Mouse (Mus musculus): ENCODE data around the gene Gm49405. TPM values are rescaled to one million over a fixed set of nuclear protein-coding genes. Genes with fewer than 3 reads are reported as not detected.
A peak's percentile ranks its signal among the peaks of the same experiment; 100 is the strongest.
"Not testable (repeated sequence)": the region's sequence is repeated elsewhere in the genome, so short reads cannot be mapped to it uniquely, and the experiment has no call there.

Gene Gm49405
- polyA plus RNA-seq, 1 experiment from 2014 or later = 1.6 TPM

- Histone ChIP-seq H3K27ac (replicated peaks; ENCODE audit: low read depth, low read length) (no peak overlapping the region), H3K27me3 (replicated peaks; ENCODE audit: control insufficient read depth, insufficient read depth, low read length) (no peaks in the 10 kb centered on the region), H3K4me1 (ENCODE audit: control insufficient read depth, insufficient read depth, low read length) (no peaks in the 10 kb centered on the region), H3K9ac (ENCODE audit: low read depth, low read length) (no peak overlapping the region), H3K9me3 (ENCODE audit: control insufficient read depth, low read length) (no peaks in the 10 kb centered on the region), H3K4me3 (ENCODE audit: low read depth, low read length) (no peak overlapping the region), H3K4me2 (ENCODE audit: low read depth, low read length) (no peak overlapping the region), H3K36me3 (ENCODE audit: control insufficient read depth, insufficient read depth, low read length) (no peaks in the 10 kb centered on the region)
- DNase-seq (ENCODE audit: low spot score) (no peak), ATAC-seq (ENCODE audit: low read depth) (no peak)
- 51% methylated on average over 7 of the region's 7 CpGs for WGBS
Measured at GRCm38 (mm10) chr19:4032668-4033067, 32.2 kb downstream of the Gm49405 start.

GRCm38 (mm10) chr19:4033298-4033697, 32.9 kb downstream of the Gm49405 start:
- no peak for ATAC-seq (ENCODE audit: low read depth)
- no peak overlapping the region for H3K9ac ChIP-seq (ENCODE audit: low read depth, low read length)
- DNase-seq (ENCODE audit: low spot score) = no peak
- H3K4me2 ChIP-seq (ENCODE audit: low read depth, low read length) = no peak overlapping the region
- H3K36me3 ChIP-seq (ENCODE audit: control insufficient read depth, insufficient read depth, low read length) = no peaks in the 10 kb centered on the region
- H3K27ac ChIP-seq (replicated peaks; ENCODE audit: low read depth, low read length) = no peak overlapping the region
- no peaks in the 10 kb centered on the region for H3K27me3 ChIP-seq (replicated peaks; ENCODE audit: control insufficient read depth, insufficient read depth, low read length)
- H3K9me3 ChIP-seq (ENCODE audit: control insufficient read depth, low read length) = no peaks in the 10 kb centered on the region
- H3K4me3 ChIP-seq (ENCODE audit: low read depth, low read length) = no peak overlapping the region
- WGBS = 80% methylated on average over 3 of the region's 3 CpGs
- 0 out of 2 replicates have a peak, but pooled peaks cover 2% of the 10 kb centered on the region for H3K4me1 ChIP-seq (ENCODE audit: control insufficient read depth, insufficient read depth, low read length)

- ATAC-seq (ENCODE audit: low read depth) (no peak), DNase-seq (ENCODE audit: low spot score) (no peak)
- Histone ChIP-seq H3K4me3 (ENCODE audit: low read depth, low read length) (no peak overlapping the region), H3K9ac (ENCODE audit: low read depth, low read length) (no peak overlapping the region), H3K36me3 (ENCODE audit: control insufficient read depth, insufficient read depth, low read length) (no peaks in the 10 kb centered on the region), H3K4me2 (ENCODE audit: low read depth, low read length) (no peak overlapping the region), H3K27ac (replicated peaks; ENCODE audit: low read depth, low read length) (no peak overlapping the region), H3K9me3 (ENCODE audit: control insufficient read depth, low read length) (no peaks in the 10 kb centered on the region), H3K4me1 (ENCODE audit: control insufficient read depth, insufficient read depth, low read length) (0 out of 2 replicates have a peak, but pooled peaks cover 4% of the 10 kb centered on the region), H3K27me3 (replicated peaks; ENCODE audit: control insufficient read depth, insufficient read depth, low read length) (no peaks in the 10 kb centered on the region)
- WGBS = 71% methylated on average over 5 of the region's 5 CpGs
Measured at GRCm38 (mm10) chr19:4033742-4034141, 33.3 kb downstream of the Gm49405 start.

GRCm38 (mm10) chr19:4036327-4037045, 36.1 kb downstream of the Gm49405 start:
- H3K27me3 ChIP-seq (replicated peaks; ENCODE audit: control insufficient read depth, insufficient read depth, low read length) = no peaks in the 10 kb centered on the region
- 0 out of 2 replicates have a peak, but pooled peaks cover 4% of the 10 kb centered on the region for H3K4me1 ChIP-seq (ENCODE audit: control insufficient read depth, insufficient read depth, low read length)
- H3K9ac ChIP-seq (ENCODE audit: low read depth, low read length) = no peak overlapping the region
- WGBS = 69% methylated on average over 12 of the region's 12 CpGs
- H3K4me3 ChIP-seq (ENCODE audit: low read depth, low read length) = no peak overlapping the region
- H3K36me3 ChIP-seq (ENCODE audit: control insufficient read depth, insufficient read depth, low read length) = no peaks in the 10 kb centered on the region
- H3K4me2 ChIP-seq (ENCODE audit: low read depth, low read length) = peak overlapping the region; percentile 36
- DNase-seq (ENCODE audit: low spot score) (no peak), ATAC-seq (ENCODE audit: low read depth) (no peak)
- H3K9me3 ChIP-seq (ENCODE audit: control insufficient read depth, low read length) = no peaks in the 10 kb centered on the region
- H3K27ac ChIP-seq (replicated peaks; ENCODE audit: low read depth, low read length) = no peak overlapping the region

GRCm38 (mm10) chr19:4037154-4037787, 36.8 kb downstream of the Gm49405 start:
- peak overlapping the region; percentile 58 for H3K4me2 ChIP-seq (ENCODE audit: low read depth, low read length)
- H3K27ac ChIP-seq (replicated peaks; ENCODE audit: low read depth, low read length) = peak overlapping the region; percentile 81
- not testable (repeated sequence) for H3K4me1 ChIP-seq (ENCODE audit: control insufficient read depth, insufficient read depth, low read length); H3K27me3 ChIP-seq (replicated peaks; ENCODE audit: control insufficient read depth, insufficient read depth, low read length); DNase-seq (ENCODE audit: low spot score); H3K36me3 ChIP-seq (ENCODE audit: control insufficient read depth, insufficient read depth, low read length); H3K9me3 ChIP-seq (ENCODE audit: control insufficient read depth, low read length)
- WGBS = 26% methylated on average over 7 of the region's 8 CpGs
- H3K4me3 ChIP-seq (ENCODE audit: low read depth, low read length) = peak overlapping the region; percentile 65
- peak overlapping the region; percentile 82 for H3K9ac ChIP-seq (ENCODE audit: low read depth, low read length)
- peak; percentile 7; the same call in 1 of the 2 replicates for ATAC-seq (ENCODE audit: low read depth)

- peak within 1 kb of the TSS; percentile 82 for H3K9ac ChIP-seq (ENCODE audit: low read depth, low read length)
- DNase-seq (ENCODE audit: low spot score) = peak; percentile 94
- H3K27me3 ChIP-seq (replicated peaks; ENCODE audit: control insufficient read depth, insufficient read depth, low read length) = no peaks in the 10 kb centered on the region
- ATAC-seq (ENCODE audit: low read depth) = peak; percentile 95
- 0% methylated on average over 7 of the region's 26 CpGs for WGBS
- no peaks in the 10 kb centered on the region for H3K36me3 ChIP-seq (ENCODE audit: control insufficient read depth, insufficient read depth, low read length)
- 0 out of 2 replicates have a peak, but pooled peaks cover 4% of the 10 kb centered on the region for H3K4me1 ChIP-seq (ENCODE audit: control insufficient read depth, insufficient read depth, low read length)
- H3K4me3 ChIP-seq (ENCODE audit: low read depth, low read length) = peak within 1 kb of the TSS; percentile 65
- H3K4me2 ChIP-seq (ENCODE audit: low read depth, low read length) = peak within 1 kb of the TSS; percentile 58
- peak within 1 kb of the TSS; percentile 81 for H3K27ac ChIP-seq (replicated peaks; ENCODE audit: low read depth, low read length)
- H3K9me3 ChIP-seq (ENCODE audit: control insufficient read depth, low read length) = no peaks in the 10 kb centered on the region
Measured at GRCm38 (mm10) chr19:4037788-4038232, 37.4 kb downstream of the Gm49405 start, which contains the start of gene Gstp1. TSS of gene Gstp1 (minus strand) at chr19:4037985.

GRCm38 (mm10) chr19:4040941-4041340, 40.5 kb downstream of the Gm49405 start:
- ATAC-seq (ENCODE audit: low read depth); H3K27me3 ChIP-seq (replicated peaks; ENCODE audit: control insufficient read depth, insufficient read depth, low read length): not testable (repeated sequence)
- 79% methylated on average over 5 of the region's 5 CpGs for WGBS

GRCm38 (mm10) chr19:4041500-4041899, 41.1 kb downstream of the Gm49405 start:
- H3K4me2 ChIP-seq (ENCODE audit: low read depth, low read length); H3K4me3 ChIP-seq (ENCODE audit: low read depth, low read length); H3K9me3 ChIP-seq (ENCODE audit: control insufficient read depth, low read length); H3K27me3 ChIP-seq (replicated peaks; ENCODE audit: control insufficient read depth, insufficient read depth, low read length); H3K4me1 ChIP-seq (ENCODE audit: control insufficient read depth, insufficient read depth, low read length); H3K36me3 ChIP-seq (ENCODE audit: control insufficient read depth, insufficient read depth, low read length); DNase-seq (ENCODE audit: low spot score); ATAC-seq (ENCODE audit: low read depth); H3K9ac ChIP-seq (ENCODE audit: low read depth, low read length); H3K27ac ChIP-seq (replicated peaks; ENCODE audit: low read depth, low read length): not testable (repeated sequence)
- 83% methylated on average over 3 of the region's 4 CpGs for WGBS

More at GRCm38 (mm10) chr19:4040941-4041340, 40.5 kb downstream of the Gm49405 start:
- DNase-seq (ENCODE audit: low spot score); H3K9me3 ChIP-seq (ENCODE audit: control insufficient read depth, low read length); H3K27ac ChIP-seq (replicated peaks; ENCODE audit: low read depth, low read length); H3K4me1 ChIP-seq (ENCODE audit: control insufficient read depth, insufficient read depth, low read length); H3K9ac ChIP-seq (ENCODE audit: low read depth, low read length); H3K4me2 ChIP-seq (ENCODE audit: low read depth, low read length); H3K4me3 ChIP-seq (ENCODE audit: low read depth, low read length); H3K36me3 ChIP-seq (ENCODE audit: control insufficient read depth, insufficient read depth, low read length): not testable (repeated sequence)

Data from embryonic facial prominence, embryonic 14.5 days (tissue).